Mouse (Mus musculus) MEL (cell line): Measurements from ENCODE around the gene Tpm4.

Source experiments
- CTCF ChIP-seq, 3 experiments: IDR thresholded peaks in 2 of 3; conservative IDR thresholded peaks in 1 of 3; 2 replicates each; pipeline ENCODE4 v1.5.1; 2011 to 2012; ENCODE audit warnings: low read length in 3 of 3, low read depth in 2 of 3, mild to moderate bottlenecking in 2 of 3, improper control_type of control experiment in 1 of 3, inconsistent platforms in 1 of 3, mixed read lengths in 1 of 3, moderate library complexity in 1 of 3; ENCODE audit not compliant: control insufficient read depth in 1 of 3, insufficient read depth in 1 of 3, poor library complexity in 1 of 3, severe bottlenecking in 1 of 3
- EP300 ChIP-seq, 2 experiments: IDR thresholded peaks; 2 replicates each; pipeline ENCODE4 v1.6.1; 2011; ENCODE audit warnings: improper control_type of control experiment in 2 of 2, low read length in 2 of 2, low read depth in 1 of 2, mild to moderate bottlenecking in 1 of 2
- MAZ ChIP-seq: IDR thresholded peaks from 2 replicates; pipeline ENCODE4 v1.6.1; 2012; ENCODE audit warnings: low read depth, mild to moderate bottlenecking, inconsistent platforms, low read length, improper control_type of control experiment
- MEF2A ChIP-seq: IDR thresholded peaks from 2 replicates; pipeline ENCODE4 v1.6.1; 2014; ENCODE audit warnings: low read depth, mild to moderate bottlenecking, inconsistent platforms, low read length, improper control_type of control experiment; ENCODE audit not compliant: poor library complexity, insufficient replicate concordance, severe bottlenecking; ENCODE audit errors: extremely low read depth
- POLR2A ChIP-seq, 2 experiments: IDR thresholded peaks; 2 replicates each; pipeline ENCODE4 v1.6.1; 2011 to 2012; ENCODE audit warnings: low read length in 2 of 2, mild to moderate bottlenecking in 2 of 2, control low read depth in 1 of 2, improper control_type of control experiment in 1 of 2, low read depth in 1 of 2, moderate library complexity in 1 of 2; ENCODE audit not compliant: control insufficient read depth in 1 of 2, insufficient read depth in 1 of 2, poor library complexity in 1 of 2
- TAL1 ChIP-seq: IDR thresholded peaks from 2 replicates; pipeline ENCODE4 v1.6.1; 2012; ENCODE audit warnings: mild to moderate bottlenecking, inconsistent platforms, low read length, moderate library complexity, mixed read lengths
- TCF12 ChIP-seq: IDR thresholded peaks from 2 replicates; pipeline ENCODE4 v1.6.1; 2014; ENCODE audit warnings: low read depth, mild to moderate bottlenecking, inconsistent platforms, low read length, improper control_type of control experiment, moderate library complexity
- UBTF ChIP-seq: IDR thresholded peaks from 2 replicates; pipeline ENCODE4 v1.6.1; 2012; ENCODE audit warnings: low read depth, mild to moderate bottlenecking, inconsistent platforms, low read length, improper control_type of control experiment, moderate library complexity, borderline replicate concordance; ENCODE audit not compliant: insufficient read depth
- USF2 ChIP-seq, 2 experiments: IDR thresholded peaks; 2 replicates each; pipeline ENCODE4 v1.6.1; 2011 to 2012; ENCODE audit warnings: improper control_type of control experiment in 2 of 2, low read length in 2 of 2, borderline replicate concordance in 1 of 2, inconsistent platforms in 1 of 2, low read depth in 1 of 2, mild to moderate bottlenecking in 1 of 2; ENCODE audit not compliant: insufficient read depth in 1 of 2

DNA sequence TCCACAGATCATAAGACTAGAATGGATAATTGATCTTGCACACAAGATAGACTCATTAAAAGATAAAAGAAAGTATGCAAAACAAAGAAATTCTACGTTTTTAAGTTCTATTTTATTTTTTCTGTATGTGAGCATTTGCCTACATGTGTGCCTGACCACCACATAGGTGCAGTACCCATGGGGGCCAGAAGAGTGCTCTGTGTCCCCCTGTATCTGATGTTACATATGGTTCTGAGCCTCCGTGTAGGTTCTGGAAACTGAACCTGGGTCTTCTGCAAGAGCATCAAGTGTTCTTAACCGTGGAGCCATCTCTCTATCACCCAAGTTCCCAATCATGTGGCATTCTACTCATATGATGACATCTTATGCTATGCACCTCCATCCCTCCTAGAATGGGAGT is 22.3 kb upstream of the Tpm4 start:
- TF ChIP-seq UBTF: no peak
- TF ChIP-seq EP300 (IDR thresholded peaks at IDR 0.05; ENCODE audit: low read depth in 1 of 2, low read length in 2 of 2): no peak
- peak; percentile 34 to 44 (median 41) for TF ChIP-seq CTCF (IDR thresholded peaks at IDR 0.05 in 2 of 3, conservative IDR thresholded peaks at IDR 0.05 in 1 of 3; ENCODE audit: control insufficient read depth in 1 of 3, insufficient read depth in 1 of 3, low read depth in 2 of 3, low read length in 3 of 3, poor library complexity in 1 of 3, severe bottlenecking in 1 of 3)
- no peak for TF ChIP-seq TAL1
- TF ChIP-seq MEF2A: no peak
- no peak for TF ChIP-seq POLR2A (IDR thresholded peaks at IDR 0.05; ENCODE audit: control insufficient read depth in 1 of 2, insufficient read depth in 1 of 2, low read depth in 1 of 2, low read length in 2 of 2, poor library complexity in 1 of 2)
- TF ChIP-seq MAZ: no peak
- TF ChIP-seq TCF12: no peak
- no peak for TF ChIP-seq USF2 (IDR thresholded peaks at IDR 0.05; ENCODE audit: borderline replicate concordance in 1 of 2, insufficient read depth in 1 of 2, low read depth in 1 of 2, low read length in 2 of 2)
